Mouse (Mus musculus) heart, embryonic 15.5 days (tissue): Measurements from ENCODE around the gene Gm10964. TPM values are rescaled to one million over a fixed set of nuclear protein-coding genes. Genes with fewer than 3 reads are reported as not detected.

Experiments
- ATAC-seq: fragments of 200-750 bp; cut with Nextera tagmentation; replicated peaks from 2 replicates; pipeline ENCODE4 v1.8.0; 2017; ENCODE audit warnings: low read depth, moderate TSS enrichment; ENCODE audit not compliant: insufficient number of reproducible peaks, insufficient read depth, low FRiP score
- H3K27ac ChIP-seq: fragments of 300-500 bp; sonication (generic); 2 replicates; pipeline ENCODE4 v1.5.1; 2015; ENCODE audit warnings: mild to moderate bottlenecking, inconsistent platforms
- H3K27me3 ChIP-seq: fragments of 300-500 bp; sonication (generic); 2 replicates; pipeline ENCODE4 v1.6.1; 2015; ENCODE audit warnings: inconsistent platforms
- H3K36me3 ChIP-seq: fragments of 300-500 bp; sonication (generic); 2 replicates; pipeline ENCODE4 v1.6.1; 2015; ENCODE audit warnings: mild to moderate bottlenecking, inconsistent platforms
- H3K4me1 ChIP-seq: fragments of 300-500 bp; sonication (generic); replicated peaks from 2 replicates; pipeline ENCODE4 v1.6.1; 2015; ENCODE audit warnings: inconsistent platforms
- H3K4me2 ChIP-seq: fragments of 300-500 bp; sonication (generic); 2 replicates; pipeline ENCODE4 v1.6.1; 2015; ENCODE audit warnings: inconsistent platforms, mild to moderate bottlenecking, moderate library complexity
- H3K4me3 ChIP-seq: fragments of 300-500 bp; sonication (generic); 2 replicates; pipeline ENCODE4 v1.5.1; 2015; ENCODE audit warnings: mild to moderate bottlenecking, inconsistent platforms
- H3K9ac ChIP-seq: fragments of 300-500 bp; sonication (generic); 2 replicates; pipeline ENCODE4 v1.6.1; 2015; ENCODE audit warnings: mild to moderate bottlenecking, inconsistent platforms
- H3K9me3 ChIP-seq: fragments of 300-500 bp; sonication (generic); replicated peaks from 2 replicates; pipeline ENCODE4 v1.6.1; 2016; ENCODE audit warnings: inconsistent platforms
- WGBS: fragments of 180-500 bp; shearing (Covaris S2); methylation state at CpG from one replicate; pipeline ENCODE4 v1.1.7; 2015; ENCODE audit warnings: mixed read lengths; 5-methylcytosine and 5-hydroxymethylcytosine counted together
- polyA plus RNA-seq: library from polyadenylated mRNA; unstranded; fragments of >200 nt; fragmentation: Nextera tagmentation; extraction: Ambion mirVana; gene quantifications from 2 replicates; pipeline ENCODE4 v1.2.1, GENCODE M21; 2015

Gene Gm10964
- not detected in 2 replicates for polyA plus RNA-seq

DNA sequence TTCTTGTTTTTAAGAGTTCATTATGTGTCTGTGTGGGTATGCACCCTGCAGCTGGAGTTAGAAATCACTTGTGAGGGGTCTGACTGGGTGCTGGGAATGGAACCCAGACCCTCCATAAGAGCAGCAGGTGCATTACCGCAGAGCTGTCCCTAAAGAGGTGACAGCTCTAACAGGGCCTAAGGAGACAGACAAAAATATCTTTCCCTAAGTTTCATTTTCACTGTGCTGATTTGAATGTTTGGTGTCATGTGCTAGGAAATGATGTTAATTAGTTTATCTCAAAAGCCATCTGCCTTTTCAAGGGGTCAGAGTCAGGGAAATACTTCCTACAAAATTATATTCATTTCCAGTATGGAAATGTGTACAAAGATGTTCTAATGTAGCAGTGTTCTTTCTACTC is at the start of gene Gm10964:
Gene Gm10964 (plus strand): TSS at position 38 of the 400 bp plus-strand sequence.
- H3K4me3 ChIP-seq, result peak within 1 kb of the TSS; percentile 42
- whole genome bisulfite sequencing, result 75% methylated on average over 1 of the region's 1 CpGs
- H3K9me3 ChIP-seq, result no peaks in the 10 kb centered on the region
- peak within 1 kb of the TSS; percentile 41 for H3K9ac ChIP-seq
- peak within 1 kb of the TSS; percentile 95 for H3K27ac ChIP-seq
- peaks cover 49% of the 10 kb centered on the region for H3K4me1 ChIP-seq
- peak within 1 kb of the TSS; percentile 71 for H3K4me2 ChIP-seq
- no peak for ATAC-seq
- H3K36me3 ChIP-seq, result peaks cover 23% of the 10 kb centered on the region
- no peaks in the 10 kb centered on the region for H3K27me3 ChIP-seq

DNA sequence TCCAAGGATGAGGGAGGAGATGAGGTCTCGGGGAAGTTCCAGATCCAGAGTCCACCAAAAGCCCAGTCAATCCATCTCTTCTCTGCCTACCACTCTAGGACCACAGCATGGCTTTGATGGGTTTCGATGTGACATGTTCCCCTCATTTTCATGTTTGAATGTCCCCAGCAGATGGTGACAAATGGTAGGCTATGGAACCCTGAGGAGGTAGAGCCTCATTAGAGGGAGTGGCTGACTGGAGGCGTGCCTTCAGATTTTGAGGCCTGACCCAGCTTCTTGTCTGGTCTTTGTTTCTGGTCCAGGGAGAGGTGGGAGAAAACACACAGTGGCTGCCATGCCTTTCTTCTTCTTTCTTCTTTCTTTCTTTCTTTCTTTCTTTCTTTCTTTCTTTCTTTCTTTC is 48.7 kb upstream of the Gm10964 start:
- ATAC-seq, result no peak

DNA sequence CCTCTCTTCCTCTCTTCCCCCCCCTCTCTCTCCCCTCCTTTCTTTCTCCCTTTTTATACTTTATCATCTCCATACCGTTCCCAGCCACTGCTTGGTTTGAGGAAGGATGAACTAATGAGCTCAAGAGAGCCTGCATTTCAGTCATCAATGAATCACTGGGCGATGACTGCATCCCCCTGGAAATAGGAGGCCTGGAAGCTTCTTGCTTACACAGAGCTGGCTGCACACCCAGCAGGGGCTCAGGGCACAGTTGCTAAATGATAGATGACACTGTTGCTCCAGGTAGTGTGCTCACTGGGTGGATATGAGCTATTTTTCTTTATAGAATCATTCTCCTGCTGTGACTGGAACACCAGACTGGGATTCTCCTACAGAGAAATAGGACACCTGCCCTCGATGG is 43.6 kb upstream of the Gm10964 start:
- Histone ChIP-seq H3K36me3 (no peaks in the 10 kb centered on the region), H3K4me2 (no peak overlapping the region), H3K9me3 (no peaks in the 10 kb centered on the region), H3K9ac (no peak overlapping the region), H3K27me3 (no peaks in the 10 kb centered on the region), H3K4me1 (no peaks in the 10 kb centered on the region), H3K27ac (no peak overlapping the region), H3K4me3 (no peak overlapping the region)
- no peak for ATAC-seq
- 44% methylated on average over 3 of the region's 3 CpGs for WGBS

More for the DNA sequence above, 48.7 kb upstream of the Gm10964 start:
- H3K4me2 ChIP-seq, result no peak overlapping the region
- no peaks in the 10 kb centered on the region for H3K36me3 ChIP-seq
- H3K4me1 ChIP-seq, result no peaks in the 10 kb centered on the region
- WGBS, result 69% methylated on average over 3 of the region's 3 CpGs
- H3K4me3 ChIP-seq, result no peak overlapping the region
- H3K27ac ChIP-seq, result no peak overlapping the region
- no peak overlapping the region for H3K9ac ChIP-seq
- H3K9me3 ChIP-seq, result no peaks in the 10 kb centered on the region
- no peaks in the 10 kb centered on the region for H3K27me3 ChIP-seq

DNA sequence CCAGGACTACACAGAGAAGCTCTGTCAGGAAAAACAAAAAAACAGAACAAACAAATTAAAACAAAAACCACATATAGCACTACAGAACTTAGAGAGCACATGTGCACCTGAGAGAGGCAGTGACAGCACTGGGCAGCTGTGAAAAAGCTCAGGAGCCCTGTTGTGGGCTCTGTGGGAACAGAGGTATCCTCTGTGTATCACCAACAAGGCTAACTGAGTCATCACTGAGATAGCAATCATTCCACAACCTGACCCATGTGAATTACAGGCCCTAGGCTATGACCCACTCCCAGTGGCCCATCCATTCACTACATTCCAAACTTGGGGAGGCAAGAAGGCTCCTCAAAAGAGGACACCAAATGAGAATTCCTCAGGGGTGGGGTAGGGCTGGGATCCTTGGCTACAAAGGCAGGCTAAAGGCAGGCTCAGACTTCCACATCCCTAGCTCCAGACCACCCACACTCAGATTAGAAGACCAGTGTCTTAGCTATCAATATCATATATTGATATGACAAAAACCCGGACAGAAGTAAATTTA is 42.7 kb upstream of the Gm10964 start:
- Histone ChIP-seq H3K27me3 (no peaks in the 10 kb centered on the region), H3K9ac (no peak overlapping the region), H3K4me3 (no peak overlapping the region), H3K9me3 (no peaks in the 10 kb centered on the region), H3K4me1 (no peaks in the 10 kb centered on the region), H3K27ac (no peak overlapping the region), H3K36me3 (no peaks in the 10 kb centered on the region), H3K4me2 (no peak overlapping the region)
- 78% methylated on average over 1 of the region's 1 CpGs for whole genome bisulfite sequencing
- ATAC-seq, result no peak

DNA sequence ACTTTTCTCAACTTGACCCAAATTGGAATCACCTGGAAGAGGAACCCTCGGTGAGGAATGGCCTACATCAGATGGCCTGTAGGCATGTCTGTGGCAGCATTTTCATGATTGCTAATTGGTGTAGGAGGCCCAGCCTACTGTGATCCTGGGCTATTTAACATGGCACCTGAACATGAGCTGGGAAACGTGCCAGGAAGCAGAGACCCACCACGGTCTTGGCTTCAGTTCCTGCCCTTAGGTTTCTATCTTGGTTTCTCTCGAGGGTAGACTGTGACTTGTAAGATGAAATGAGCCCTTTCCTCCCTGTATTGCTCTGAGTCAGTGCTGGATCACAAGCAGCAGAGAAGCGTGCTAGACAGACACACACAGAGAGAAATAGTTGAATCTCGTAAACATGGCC is 34.5 kb upstream of the Gm10964 start:
- H3K27ac ChIP-seq, result no peak overlapping the region
- H3K27me3 ChIP-seq, result no peaks in the 10 kb centered on the region
- no peak overlapping the region for H3K4me3 ChIP-seq
- H3K9ac ChIP-seq, result no peak overlapping the region
- no peak overlapping the region for H3K4me2 ChIP-seq
- WGBS, result 63% methylated on average over 6 of the region's 6 CpGs
- H3K36me3 ChIP-seq, result no peaks in the 10 kb centered on the region
- H3K9me3 ChIP-seq, result no peaks in the 10 kb centered on the region
- H3K4me1 ChIP-seq, result no peaks in the 10 kb centered on the region; the same call in 1 of the 2 replicates
- no peak for ATAC-seq

DNA sequence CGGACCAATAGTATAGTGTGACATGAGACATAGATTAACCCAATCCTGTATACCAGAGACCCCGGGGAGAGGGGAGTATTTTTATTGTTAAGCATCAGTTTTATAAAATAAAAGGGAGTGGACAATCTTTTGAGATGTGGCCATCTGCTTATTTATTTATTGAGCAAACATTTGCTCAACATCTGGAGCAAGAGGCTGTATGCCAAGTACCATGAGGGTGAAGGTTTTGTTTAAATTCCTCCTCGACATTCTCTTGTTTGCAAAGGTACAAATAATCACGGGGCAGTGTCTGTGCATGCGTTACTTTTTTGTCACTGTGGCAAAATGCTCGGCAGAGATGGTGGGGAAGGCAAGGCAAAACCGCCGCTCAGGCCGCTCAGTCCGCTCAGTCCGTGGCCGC is 33.7 kb upstream of the Gm10964 start:
- WGBS, result 85% methylated on average over 12 of the region's 12 CpGs

DNA sequence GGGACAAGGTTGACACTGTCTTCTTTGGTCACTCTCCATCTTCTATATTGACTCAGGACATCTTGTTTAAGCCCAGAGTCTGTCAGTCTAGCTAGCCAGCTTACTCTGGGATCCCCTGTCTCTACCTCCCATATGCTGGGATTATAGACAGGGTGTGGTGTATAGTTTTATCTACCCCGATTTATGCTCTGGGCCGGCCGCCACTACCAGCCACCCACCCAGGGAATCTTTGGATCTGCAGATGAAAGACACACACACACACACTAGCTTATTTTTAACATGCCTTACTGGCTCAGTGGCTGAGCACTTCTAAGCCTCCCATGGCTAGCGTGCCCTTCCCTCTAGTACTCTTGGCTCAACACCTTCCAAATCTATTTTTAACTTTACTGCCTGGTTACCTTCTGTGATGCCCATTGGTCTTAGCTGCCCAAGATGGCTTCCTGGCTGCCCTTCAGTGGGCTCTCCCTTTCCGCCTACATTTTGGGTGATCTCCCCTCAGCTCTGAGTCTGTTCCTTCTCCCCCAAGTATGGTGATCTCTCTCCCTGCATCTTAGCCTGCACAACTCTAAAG is 29.6 kb upstream of the Gm10964 start:
- Histone ChIP-seq H3K4me3 (no peak overlapping the region), H3K4me2 (no peak overlapping the region), H3K27ac (no peak overlapping the region), H3K9ac (no peak overlapping the region), H3K36me3 (no peaks in the 10 kb centered on the region), H3K4me1 (no peaks in the 10 kb centered on the region; the same call in 1 of the 2 replicates), H3K27me3 (no peaks in the 10 kb centered on the region), H3K9me3 (no peaks in the 10 kb centered on the region)
- 63% methylated on average over 5 of the region's 5 CpGs for WGBS
- no peak for ATAC-seq

More for the DNA sequence above, 33.7 kb upstream of the Gm10964 start:
- no peak overlapping the region for H3K4me2 ChIP-seq
- no peak overlapping the region for H3K9ac ChIP-seq
- no peak for ATAC-seq
- H3K4me3 ChIP-seq, result no peak overlapping the region
- no peaks in the 10 kb centered on the region for H3K36me3 ChIP-seq
- H3K9me3 ChIP-seq, result no peaks in the 10 kb centered on the region
- no peaks in the 10 kb centered on the region; the same call in 1 of the 2 replicates for H3K4me1 ChIP-seq
- H3K27me3 ChIP-seq, result no peaks in the 10 kb centered on the region
- H3K27ac ChIP-seq, result no peak overlapping the region

DNA sequence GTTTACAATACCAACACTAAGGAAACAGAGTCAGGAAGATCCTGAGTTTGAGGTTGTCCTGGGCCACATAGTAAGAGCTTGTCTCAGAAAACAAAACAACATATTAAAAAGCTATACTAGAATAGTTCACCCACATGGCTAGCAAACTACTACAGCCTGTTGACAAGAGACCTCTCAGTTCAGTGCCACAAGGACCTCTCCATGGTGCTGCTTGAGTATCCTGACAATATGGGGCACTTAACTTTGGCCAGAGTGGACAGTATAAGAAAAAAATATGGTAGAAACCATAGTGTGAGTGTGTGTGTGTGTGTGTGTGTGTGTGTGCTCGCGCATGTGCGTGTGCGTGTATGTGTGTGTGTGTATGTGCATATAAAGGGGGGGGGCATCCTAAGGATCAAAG is 27.0 kb upstream of the Gm10964 start:
- 89% methylated on average over 4 of the region's 4 CpGs for WGBS
- Histone ChIP-seq H3K36me3 (no peaks in the 10 kb centered on the region), H3K9ac (no peak overlapping the region), H3K4me3 (no peak overlapping the region), H3K4me1 (peaks cover 3% of the 10 kb centered on the region; the same call in 1 of the 2 replicates), H3K27ac (no peak overlapping the region), H3K4me2 (no peak overlapping the region), H3K9me3 (no peaks in the 10 kb centered on the region), H3K27me3 (no peaks in the 10 kb centered on the region)
- ATAC-seq, result no peak

DNA sequence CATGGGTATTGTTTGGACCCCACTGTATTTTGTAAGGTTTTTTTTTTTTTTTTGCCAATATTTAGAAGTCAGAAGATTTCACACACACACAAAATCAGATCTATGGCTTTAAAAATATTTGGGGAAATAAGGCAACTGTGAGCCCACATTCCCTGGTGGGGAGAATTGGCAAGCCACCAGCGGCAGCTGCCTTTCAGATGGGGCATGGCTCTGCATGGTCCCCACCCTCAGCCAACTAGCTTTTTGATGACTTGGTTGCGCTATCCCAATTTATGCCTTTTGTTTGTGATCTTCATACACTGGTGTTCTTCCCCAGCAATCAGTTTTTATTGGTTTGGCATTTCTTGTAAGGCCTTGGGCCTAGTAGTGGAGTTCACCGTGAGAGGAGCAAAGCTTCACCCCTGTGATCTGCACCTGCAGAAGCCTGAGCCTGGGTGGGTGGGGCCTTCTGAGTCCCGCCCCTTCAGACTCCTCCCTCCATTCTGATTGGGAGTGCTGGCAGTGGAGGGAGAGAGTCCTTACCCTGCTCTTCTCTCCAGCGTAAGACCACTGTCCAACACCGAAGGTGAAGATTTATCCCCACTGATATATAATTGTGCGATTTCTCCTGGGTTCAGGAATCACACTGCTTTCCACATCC is 24.8 kb upstream of the Gm10964 start:
- Histone ChIP-seq H3K27ac (no peak overlapping the region), H3K4me1 (peaks cover 7% of the 10 kb centered on the region), H3K4me2 (no peak overlapping the region), H3K9ac (no peak overlapping the region), H3K9me3 (no peaks in the 10 kb centered on the region), H3K36me3 (no peaks in the 10 kb centered on the region), H3K4me3 (no peak overlapping the region), H3K27me3 (no peaks in the 10 kb centered on the region)
- WGBS, result 65% methylated on average over 7 of the region's 7 CpGs
- no peak for ATAC-seq

DNA sequence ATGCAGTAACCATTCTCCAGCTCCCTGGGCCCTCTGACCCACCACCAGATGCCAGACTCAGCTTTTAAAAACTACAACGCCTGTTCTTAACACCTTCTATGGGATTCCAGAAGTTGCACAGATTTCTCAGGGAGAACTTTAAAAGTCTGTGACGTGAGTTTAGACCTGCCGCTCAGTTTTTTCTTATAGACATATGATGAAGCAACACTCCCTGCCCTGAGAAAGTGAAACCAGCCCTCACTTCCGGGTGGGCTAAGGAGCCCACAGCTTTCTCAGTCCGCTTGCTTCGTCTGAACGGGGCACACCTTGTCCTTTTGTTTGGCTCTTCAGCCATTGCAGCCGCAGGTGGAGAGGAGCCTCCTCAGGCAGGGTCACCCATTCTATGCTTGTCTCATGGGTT is 24.2 kb upstream of the Gm10964 start:
- Histone ChIP-seq H3K36me3 (no peaks in the 10 kb centered on the region), H3K9ac (no peak overlapping the region), H3K4me1 (peaks cover 7% of the 10 kb centered on the region; the same call in 1 of the 2 replicates), H3K27ac (no peak overlapping the region), H3K9me3 (no peaks in the 10 kb centered on the region), H3K4me3 (no peak overlapping the region), H3K4me2 (no peak overlapping the region), H3K27me3 (no peaks in the 10 kb centered on the region)
- 79% methylated on average over 8 of the region's 8 CpGs for WGBS
- no peak for ATAC-seq

DNA sequence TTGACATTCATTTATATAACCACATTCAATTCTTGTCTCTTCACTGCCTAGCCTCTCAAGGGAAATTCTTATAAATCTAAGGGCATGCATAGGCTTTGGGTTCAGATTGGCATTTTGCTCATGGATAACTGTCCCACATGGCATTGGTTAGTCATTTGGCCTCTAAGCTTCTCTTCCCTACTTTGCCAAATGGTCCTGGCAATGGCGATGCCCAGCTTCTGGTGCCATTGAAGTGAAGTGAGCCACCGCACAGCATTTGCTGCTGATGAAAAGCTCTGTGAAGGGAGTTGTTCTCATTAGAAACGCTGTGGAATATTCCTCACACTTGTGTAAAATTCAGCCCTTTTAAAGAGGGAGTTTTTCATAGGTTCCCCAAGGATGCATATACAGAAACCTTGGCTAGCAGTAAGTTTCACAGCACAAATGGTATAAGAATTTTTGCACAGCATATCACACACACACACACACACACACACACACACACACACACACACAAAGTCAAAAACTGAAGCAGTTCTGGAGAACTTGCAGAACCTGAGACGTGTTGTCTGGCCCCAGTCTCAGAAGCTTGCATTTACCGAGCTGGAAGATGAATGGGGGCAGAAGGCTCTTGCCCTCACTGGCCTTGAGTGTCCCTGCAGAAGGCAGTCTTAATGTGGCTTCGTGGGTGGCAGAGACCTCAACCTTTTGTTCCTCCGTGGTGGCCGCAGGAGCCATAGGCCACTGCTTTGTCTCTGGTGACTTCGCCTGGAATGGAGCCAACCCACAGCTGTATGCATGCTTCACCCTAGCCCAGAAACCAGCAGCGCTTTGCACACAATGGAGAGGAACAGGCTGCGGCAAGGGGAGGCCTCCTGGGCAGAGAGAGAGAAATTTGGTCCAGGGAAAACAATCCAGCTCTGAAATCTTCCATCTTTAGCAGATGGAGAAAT is 23.1 kb upstream of the Gm10964 start:
- Histone ChIP-seq H3K9ac (no peak overlapping the region), H3K27me3 (no peaks in the 10 kb centered on the region), H3K36me3 (no peaks in the 10 kb centered on the region), H3K27ac (no peak overlapping the region), H3K4me3 (no peak overlapping the region), H3K9me3 (no peaks in the 10 kb centered on the region), H3K4me2 (no peak overlapping the region), H3K4me1 (peaks cover 7% of the 10 kb centered on the region; the same call in 1 of the 2 replicates)
- WGBS, result 45% methylated on average over 11 of the region's 11 CpGs
- no peak; the same call in 1 of the 2 replicates for ATAC-seq
